Mouse (Mus musculus): ENCODE measurements around the gene Jade1. TPM values are rescaled to one million over a fixed set of nuclear protein-coding genes. Genes with fewer than 3 reads are reported as not detected.

Gene Jade1
- polyA plus RNA-seq, 1 experiment from 2014 or later = 8.0 TPM

GRCm38 (mm10) chr3:41551671-41552070 is 3.9 kb upstream of the Jade1 start:
- Histone ChIP-seq H3K4me3 (replicated peaks) (no peak overlapping the region), H3K9me3 (replicated peaks) (no peaks in the 10 kb centered on the region), H3K27me3 (no peaks in the 10 kb centered on the region), H3K9ac (no peak overlapping the region), H3K36me3 (replicated peaks) (no peaks in the 10 kb centered on the region), H3K4me1 (replicated peaks) (peaks cover 30% of the 10 kb centered on the region), H3K27ac (replicated peaks) (no peak overlapping the region), H3K4me2 (no peak overlapping the region)
- peak; percentile 73 for ATAC-seq (ENCODE audit: insufficient read depth)
- 21% methylated on average over 3 of the region's 3 CpGs for WGBS (ENCODE audit: insufficient replicate concordance)

GRCm38 (mm10) chr3:41552777-41553548 is 2.6 kb upstream of the Jade1 start:
- Histone ChIP-seq H3K4me2 (peak overlapping the region; percentile 20; the same call in 1 of the 2 replicates), H3K27ac (replicated peaks) (0 out of 2 replicates have a peak overlapping the region, but pooled peaks have one; percentile 14), H3K27me3 (no peaks in the 10 kb centered on the region), H3K4me1 (replicated peaks) (peaks cover 28% of the 10 kb centered on the region), H3K4me3 (replicated peaks) (no peak overlapping the region), H3K36me3 (replicated peaks) (no peaks in the 10 kb centered on the region), H3K9me3 (replicated peaks) (no peaks in the 10 kb centered on the region), H3K9ac (no peak overlapping the region)
- 21% methylated on average over 11 of the region's 11 CpGs for WGBS (ENCODE audit: insufficient replicate concordance)
- ATAC-seq (ENCODE audit: insufficient read depth) = peak; percentile 31; the same call in 1 of the 2 replicates

GRCm38 (mm10) chr3:41553681-41554080 is 1.9 kb upstream of the Jade1 start:
- Histone ChIP-seq H3K9ac (no peak overlapping the region), H3K4me3 (replicated peaks) (no peak overlapping the region), H3K4me1 (replicated peaks) (peaks cover 28% of the 10 kb centered on the region), H3K9me3 (replicated peaks) (no peaks in the 10 kb centered on the region), H3K27me3 (no peaks in the 10 kb centered on the region), H3K36me3 (replicated peaks) (no peaks in the 10 kb centered on the region), H3K4me2 (no peak overlapping the region), H3K27ac (replicated peaks) (no peak overlapping the region)
- ATAC-seq (ENCODE audit: insufficient read depth) = no peak
- WGBS (ENCODE audit: insufficient replicate concordance) = 66% methylated on average over 4 of the region's 4 CpGs

- Histone ChIP-seq H3K4me3 (replicated peaks) (no peak overlapping the region), H3K9ac (no peak overlapping the region), H3K27me3 (no peaks in the 10 kb centered on the region), H3K4me2 (no peak overlapping the region), H3K4me1 (replicated peaks) (peaks cover 28% of the 10 kb centered on the region), H3K36me3 (replicated peaks) (no peaks in the 10 kb centered on the region), H3K9me3 (replicated peaks) (no peaks in the 10 kb centered on the region), H3K27ac (replicated peaks) (no peak overlapping the region)
- no peak for ATAC-seq (ENCODE audit: insufficient read depth)
- WGBS (ENCODE audit: insufficient replicate concordance) = 73% methylated on average over 24 of the region's 24 CpGs
Observed at GRCm38 (mm10) chr3:41554480-41555475, 753 bp upstream of the Jade1 start.

- no peak for ATAC-seq (ENCODE audit: insufficient read depth)
Observed at GRCm38 (mm10) chr3:41556451-41557266, 1.1 kb downstream of the Jade1 start.

GRCm38 (mm10) chr3:41557267-41557995 is 1.9 kb downstream of the Jade1 start:
- no peaks in the 10 kb centered on the region for H3K36me3 ChIP-seq (replicated peaks)
- no peak for ATAC-seq (ENCODE audit: insufficient read depth)
- no peak overlapping the region for H3K9ac ChIP-seq
- H3K4me3 ChIP-seq (replicated peaks) = no peak overlapping the region
- H3K27me3 ChIP-seq = no peaks in the 10 kb centered on the region
- H3K4me1 ChIP-seq (replicated peaks) = peaks cover 14% of the 10 kb centered on the region
- H3K4me2 ChIP-seq = no peak overlapping the region
- WGBS (ENCODE audit: insufficient replicate concordance) = 81% methylated on average over 19 of the region's 19 CpGs
- no peak overlapping the region for H3K27ac ChIP-seq (replicated peaks)
- no peaks in the 10 kb centered on the region for H3K9me3 ChIP-seq (replicated peaks)

More at GRCm38 (mm10) chr3:41556451-41557266, 1.1 kb downstream of the Jade1 start:
- Histone ChIP-seq H3K4me1 (replicated peaks) (peaks cover 22% of the 10 kb centered on the region), H3K4me3 (replicated peaks) (no peak overlapping the region), H3K4me2 (no peak overlapping the region), H3K9ac (no peak overlapping the region), H3K9me3 (replicated peaks) (no peaks in the 10 kb centered on the region), H3K27me3 (no peaks in the 10 kb centered on the region), H3K36me3 (replicated peaks) (no peaks in the 10 kb centered on the region), H3K27ac (replicated peaks) (no peak overlapping the region)
- 73% methylated on average over 9 of the region's 11 CpGs for WGBS (ENCODE audit: insufficient replicate concordance)

GRCm38 (mm10) chr3:41560489-41560888 is 5.0 kb downstream of the Jade1 start:
- Histone ChIP-seq H3K36me3 (replicated peaks) (no peaks in the 10 kb centered on the region), H3K4me1 (replicated peaks) (peaks cover 17% of the 10 kb centered on the region), H3K4me2 (no peak overlapping the region), H3K9me3 (replicated peaks) (no peaks in the 10 kb centered on the region), H3K27me3 (no peaks in the 10 kb centered on the region), H3K27ac (replicated peaks) (no peak overlapping the region), H3K4me3 (replicated peaks) (no peak overlapping the region), H3K9ac (no peak overlapping the region)
- ATAC-seq (ENCODE audit: insufficient read depth) = no peak
- 66% methylated on average over 6 of the region's 6 CpGs for WGBS (ENCODE audit: insufficient replicate concordance)

- Histone ChIP-seq H3K4me3 (replicated peaks) (no peak overlapping the region), H3K4me1 (replicated peaks) (peaks cover 28% of the 10 kb centered on the region), H3K36me3 (replicated peaks) (no peaks in the 10 kb centered on the region), H3K9ac (no peak overlapping the region), H3K27ac (replicated peaks) (no peak overlapping the region), H3K27me3 (no peaks in the 10 kb centered on the region), H3K4me2 (no peak overlapping the region), H3K9me3 (replicated peaks) (no peaks in the 10 kb centered on the region)
- ATAC-seq (ENCODE audit: insufficient read depth) = no peak
- WGBS (ENCODE audit: insufficient replicate concordance) = 76% methylated on average over 5 of the region's 5 CpGs
Observed at GRCm38 (mm10) chr3:41561787-41562186, 6.3 kb downstream of the Jade1 start.

GRCm38 (mm10) chr3:41563211-41563931 is 7.8 kb downstream of the Jade1 start:
- WGBS (ENCODE audit: insufficient replicate concordance) = under 1% methylated on average over 73 of the region's 81 CpGs
- H3K27me3 ChIP-seq = no peaks in the 10 kb centered on the region
- no peaks in the 10 kb centered on the region for H3K36me3 ChIP-seq (replicated peaks)

More at GRCm38 (mm10) chr3:41563211-41563931, 7.8 kb downstream of the Jade1 start:
- H3K27ac ChIP-seq (replicated peaks) = peak overlapping the region; percentile 95
- peak overlapping the region; percentile 98 for H3K4me2 ChIP-seq
- H3K9me3 ChIP-seq (replicated peaks) = no peaks in the 10 kb centered on the region
- H3K4me3 ChIP-seq (replicated peaks) = peak overlapping the region; percentile 83
- H3K9ac ChIP-seq = peak overlapping the region; percentile 92
- peak; percentile 67 for ATAC-seq (ENCODE audit: insufficient read depth)
- H3K4me1 ChIP-seq (replicated peaks) = peaks cover 44% of the 10 kb centered on the region

Measured in liver, embryonic 15.5 days (tissue).